Mouse (Mus musculus): ENCODE results near the gene Ykt6.
"Not testable (repeated sequence)": the region's sequence is repeated elsewhere in the genome, so short reads cannot be mapped to it uniquely, and the experiment has no call there.

Gene Ykt6

GRCm38 (mm10) chr11:5994880-5995279 is 39.4 kb downstream of the Ykt6 start:
- peak; percentile 43 to 55 for DNase-seq

GRCm38 (mm10) chr11:5995989-5996388 is 40.5 kb downstream of the Ykt6 start:
- DNase-seq, result peak; percentile 94 to 95

GRCm38 (mm10) chr11:5998472-5998871 is 43.0 kb downstream of the Ykt6 start:
- no peak for DNase-seq

GRCm38 (mm10) chr11:5999832-6000771 is 44.6 kb downstream of the Ykt6 start:
- peak; percentile 85 to 88 for DNase-seq

GRCm38 (mm10) chr11:6000961-6001682 is 45.6 kb downstream of the Ykt6 start:
- DNase-seq, result peak; percentile 52 to 56

GRCm38 (mm10) chr11:6001981-6002649 is 46.6 kb downstream of the Ykt6 start:
- peak; percentile 80 to 81 for DNase-seq

- DNase-seq, result peak; percentile 60 to 61
Measured at GRCm38 (mm10) chr11:6003046-6003639, 47.6 kb downstream of the Ykt6 start.

- DNase-seq, result not testable (repeated sequence)
Measured at GRCm38 (mm10) chr11:6005374-6006043, 50.0 kb downstream of the Ykt6 start.

GRCm38 (mm10) chr11:6006351-6007009 is 51.0 kb downstream of the Ykt6 start:
- DNase-seq, result peak in 1 of 2 experiments; percentile 43

- peak in 1 of 2 experiments; percentile 53 for DNase-seq
Measured at GRCm38 (mm10) chr11:6007010-6007778, 51.7 kb downstream of the Ykt6 start.

GRCm38 (mm10) chr11:6007779-6008128 is 52.3 kb downstream of the Ykt6 start:
- peak in 1 of 2 experiments; percentile 55 for DNase-seq

- not testable (repeated sequence) for DNase-seq
Measured at GRCm38 (mm10) chr11:6010751-6011482, 55.4 kb downstream of the Ykt6 start.

- no peak for DNase-seq
Measured at GRCm38 (mm10) chr11:6011879-6012278, 56.4 kb downstream of the Ykt6 start.

GRCm38 (mm10) chr11:6013359-6013758 is 57.9 kb downstream of the Ykt6 start:
- DNase-seq, result peak in 1 of 2 experiments; percentile 36

GRCm38 (mm10) chr11:6015011-6015431 is 59.5 kb downstream of the Ykt6 start:
- DNase-seq, result peak; percentile 85 to 87

GRCm38 (mm10) chr11:6016368-6016767 is 60.9 kb downstream of the Ykt6 start:
- DNase-seq, result peak in 1 of 2 experiments; percentile 43

- peak in 1 of 2 experiments; percentile 45 for DNase-seq
Measured at GRCm38 (mm10) chr11:6016797-6017395, 61.4 kb downstream of the Ykt6 start.
